Mouse (Mus musculus): ENCODE data around the gene Miga2.

Miga2 gene

DNA sequence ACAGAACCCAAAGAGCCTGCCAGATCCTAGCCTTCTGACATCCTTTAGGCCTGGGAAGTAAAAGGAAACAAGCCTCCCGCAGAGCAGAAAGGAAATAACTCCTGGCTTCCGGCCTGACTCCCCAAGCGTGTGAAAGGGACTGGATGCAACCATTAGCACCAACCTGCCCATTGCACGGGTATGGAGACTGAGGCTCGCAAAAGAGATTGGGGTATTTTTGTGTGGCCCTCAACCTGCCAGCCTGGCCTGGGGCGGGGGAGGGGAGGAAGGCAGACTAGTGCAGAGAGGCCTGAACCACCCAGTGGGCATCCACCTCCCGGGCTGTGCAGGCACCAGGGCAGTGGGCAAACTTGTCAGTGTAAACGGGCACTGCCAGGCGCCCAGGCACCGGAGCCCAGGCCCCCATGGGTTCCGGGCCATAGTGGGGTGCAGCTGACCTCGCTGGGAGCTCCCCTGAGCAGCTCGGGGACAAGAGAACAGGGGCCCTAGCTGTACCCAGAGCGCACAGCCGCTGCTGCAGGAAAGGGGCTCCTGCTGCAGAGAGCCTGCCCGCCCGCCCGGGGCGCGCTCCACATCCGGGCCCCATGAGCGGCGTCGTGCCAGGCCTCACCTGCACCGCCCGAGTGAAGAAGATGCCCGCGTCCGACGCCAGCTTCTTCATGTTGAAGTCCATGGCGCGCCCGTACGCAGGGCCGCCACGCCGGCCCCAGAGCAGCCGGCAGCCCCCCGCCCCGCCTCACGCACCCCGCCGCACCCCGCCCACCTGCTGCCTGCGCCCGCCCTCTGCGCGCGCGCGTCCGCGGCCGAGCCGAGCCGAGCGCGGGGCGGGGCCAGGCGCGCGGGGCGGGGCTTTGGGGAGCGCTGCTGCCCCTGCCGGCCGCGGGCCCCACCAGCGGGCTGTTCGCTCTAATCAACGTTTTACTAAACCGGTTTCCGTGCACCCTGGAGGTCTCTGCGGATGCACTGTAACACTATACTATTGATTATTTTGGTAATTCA lies 5.2 kb upstream of the Miga2 start, which contains the start of gene Sh3glb2:
Gene Sh3glb2, minus strand, starts transcription at position 805 of the 999 bp plus-strand sequence.
- peak; percentile 62 to 68 for DNase-seq (ENCODE audit: low spot score in 2 of 2)

DNA sequence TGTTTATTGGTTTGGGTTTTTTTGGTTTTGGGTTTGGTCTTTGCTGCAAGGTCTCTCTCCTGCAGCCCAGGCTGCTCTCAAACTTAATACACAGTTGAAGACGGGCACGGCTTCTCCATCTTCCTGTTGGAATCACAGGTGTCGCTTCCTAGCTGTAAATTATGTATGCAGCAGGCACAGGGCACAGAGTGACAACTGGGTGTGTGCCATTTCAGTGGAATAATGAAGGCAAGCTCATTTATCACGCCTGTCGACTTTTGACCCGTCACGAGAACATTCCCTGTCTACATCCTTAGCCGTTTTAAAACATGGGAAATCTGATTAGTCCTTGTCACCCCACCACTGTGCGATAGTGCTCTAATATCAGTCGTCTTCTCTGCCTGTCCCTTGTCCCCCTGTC lies 3.4 kb upstream of the Miga2 start:
- DNase-seq (ENCODE audit: low spot score in 2 of 2) = no peak

DNA sequence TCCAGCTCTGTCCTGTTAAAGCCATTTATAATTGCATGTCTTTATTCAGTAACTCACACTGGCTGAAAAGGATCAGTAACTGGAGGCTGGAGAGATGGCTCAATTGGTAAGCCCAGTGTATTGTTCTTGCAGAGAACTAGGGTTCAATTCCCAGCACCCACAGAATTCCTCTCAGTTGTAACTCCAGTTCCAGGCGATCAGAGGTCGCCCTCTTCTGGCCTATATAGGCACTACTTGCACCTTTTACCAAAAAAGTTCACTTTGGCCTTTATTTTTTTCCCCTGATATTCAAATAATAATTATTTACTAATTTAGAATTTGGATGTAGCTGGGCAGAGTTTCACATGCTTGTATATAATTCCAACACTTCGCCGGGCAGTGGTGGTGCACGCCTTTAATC lies 1.2 kb upstream of the Miga2 start:
- no peak for DNase-seq (ENCODE audit: low spot score in 2 of 2)

DNA sequence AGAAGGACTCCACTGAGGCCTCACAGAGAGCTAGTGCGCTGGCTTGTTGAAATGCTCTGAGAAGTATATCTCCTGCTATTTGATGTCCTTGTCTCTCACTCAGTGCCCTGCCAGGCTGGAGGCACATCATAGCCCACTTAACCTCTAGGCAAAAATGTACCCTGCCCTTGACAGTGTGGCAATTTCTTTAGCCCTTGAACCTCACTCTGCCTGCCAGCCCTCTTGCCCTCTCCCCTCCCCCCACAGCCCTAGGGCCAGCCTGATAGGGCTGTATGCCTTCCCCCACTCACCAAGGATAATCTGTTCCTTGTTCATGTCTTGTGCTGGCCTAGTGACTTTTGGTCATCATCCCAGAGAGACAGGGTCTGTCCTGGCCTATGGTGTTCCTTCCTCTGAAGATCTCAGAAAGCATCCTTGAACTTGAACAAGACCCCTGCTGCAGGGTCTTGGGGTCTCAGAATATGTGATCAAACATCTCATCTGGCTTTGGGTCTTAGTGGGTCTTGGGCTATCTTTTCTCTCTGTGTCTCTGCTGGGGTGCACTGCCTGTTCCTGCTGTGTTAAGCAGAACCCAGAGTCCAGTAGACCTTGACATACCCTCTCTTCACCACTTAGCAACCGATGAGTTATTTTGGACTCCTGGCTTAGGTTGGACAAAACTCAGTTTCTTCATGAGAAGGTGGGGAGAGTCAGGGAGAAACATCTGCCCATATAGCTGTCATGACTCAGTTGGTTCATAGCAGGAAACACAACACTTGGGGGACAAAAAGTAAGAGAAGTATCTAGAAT lies 1.4 kb downstream of the Miga2 start:
- no peak for DNase-seq (ENCODE audit: low spot score in 2 of 2)

DNA sequence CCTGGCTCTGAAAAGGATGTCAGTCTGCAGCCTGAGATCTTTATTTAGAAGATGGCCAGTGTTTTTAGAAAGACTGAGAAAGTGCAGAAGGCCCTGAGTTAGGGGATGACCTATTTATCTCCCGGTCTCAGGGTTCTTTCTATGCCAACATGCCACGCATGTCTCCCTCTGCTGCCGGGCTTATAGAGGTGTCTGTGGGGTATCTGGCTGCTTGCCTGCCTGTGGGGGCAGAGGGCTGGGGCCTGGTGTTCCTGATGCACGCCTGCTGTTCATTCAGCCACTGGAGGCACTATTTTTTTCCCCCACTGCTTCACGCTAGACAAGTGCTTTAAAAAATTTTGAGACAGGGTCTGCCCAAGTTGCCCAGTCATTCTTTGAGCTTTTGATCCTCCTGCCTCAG lies 2.2 kb downstream of the Miga2 start:
- no peak for DNase-seq (ENCODE audit: low spot score in 2 of 2)

DNA sequence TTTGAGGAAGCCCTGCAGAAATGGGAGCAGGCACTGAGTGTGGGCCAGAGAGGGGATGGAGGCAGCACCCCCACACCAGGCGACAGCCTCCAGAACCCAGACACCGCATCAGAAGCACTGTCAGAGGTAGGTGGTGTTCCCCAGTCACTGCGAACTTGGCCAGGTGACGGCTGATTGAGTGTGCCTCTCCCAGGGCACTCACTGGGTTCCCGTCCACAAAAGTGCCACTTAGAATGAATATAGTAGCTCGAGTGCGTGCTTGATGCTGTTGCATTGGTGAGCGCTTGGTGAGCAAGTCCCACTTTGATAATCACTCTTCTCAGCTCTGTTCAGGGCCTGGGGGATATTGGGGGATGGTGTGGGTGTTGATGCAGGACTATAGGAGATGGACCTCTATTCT lies 7.5 kb downstream of the Miga2 start:
- no peak for DNase-seq (ENCODE audit: low spot score in 2 of 2)

DNA sequence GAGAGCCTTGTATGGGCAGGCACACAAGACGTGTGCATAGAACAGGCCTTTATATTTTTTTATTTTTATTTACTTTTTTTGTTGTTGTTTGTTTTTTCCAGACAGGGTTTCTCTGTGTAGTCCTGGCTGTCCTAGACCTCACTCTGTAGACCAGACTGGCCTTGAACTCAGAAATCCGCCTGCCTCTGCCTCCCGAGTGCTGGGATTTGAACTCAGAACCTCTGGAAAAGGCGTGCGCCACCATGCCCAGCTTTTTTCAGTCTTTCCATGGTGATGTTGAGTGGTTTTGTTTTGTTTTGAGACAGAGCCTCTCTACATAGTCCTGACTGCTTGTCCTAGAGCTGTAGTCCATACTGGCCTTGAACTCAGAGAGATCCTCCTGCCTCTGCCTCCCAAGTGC lies 8.7 kb downstream of the Miga2 start:
- DNase-seq (ENCODE audit: low spot score in 2 of 2) = no peak

DNA sequence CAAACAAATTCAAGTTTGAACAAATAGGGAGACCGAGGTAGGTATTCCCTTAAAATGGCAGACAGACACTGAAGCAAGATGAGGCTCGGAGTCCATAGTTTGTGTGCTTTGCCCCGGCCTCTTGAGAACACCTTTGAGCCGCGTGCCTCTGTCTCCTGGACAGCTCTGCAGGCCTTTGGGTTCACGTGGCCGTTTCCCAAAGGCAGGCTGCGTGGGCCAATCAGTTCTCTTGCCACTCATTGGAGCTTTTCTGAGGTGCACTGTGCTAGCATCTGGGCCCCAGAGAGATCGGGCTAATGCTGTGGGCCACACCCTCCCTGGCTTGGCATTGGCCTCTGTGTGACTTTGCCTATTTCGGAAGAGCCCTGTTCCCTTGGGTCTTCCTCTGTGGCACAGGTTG lies 11.9 kb downstream of the Miga2 start:
- no peak for DNase-seq (ENCODE audit: low spot score in 2 of 2)

DNA sequence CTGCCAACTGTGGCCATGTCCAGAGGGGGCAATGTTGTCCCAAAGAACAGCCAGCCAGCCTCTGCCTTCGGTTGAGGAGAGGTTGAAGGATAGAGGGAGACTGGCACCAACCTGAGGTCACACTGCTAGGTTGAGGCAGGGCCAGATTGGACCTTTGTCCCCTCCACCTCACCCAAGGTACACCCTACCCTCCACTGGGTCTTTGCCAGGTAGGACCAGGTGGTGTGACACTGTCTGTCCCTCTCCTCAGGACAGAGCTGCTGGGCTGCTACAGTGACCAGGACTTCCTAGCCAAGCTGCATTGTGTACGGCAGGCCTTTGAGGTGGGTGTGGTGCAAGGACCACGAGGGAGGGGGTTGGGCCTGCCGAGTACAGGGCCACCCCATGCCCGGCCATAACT lies 13.7 kb downstream of the Miga2 start:
- no peak for DNase-seq (ENCODE audit: low spot score in 2 of 2)

DNA sequence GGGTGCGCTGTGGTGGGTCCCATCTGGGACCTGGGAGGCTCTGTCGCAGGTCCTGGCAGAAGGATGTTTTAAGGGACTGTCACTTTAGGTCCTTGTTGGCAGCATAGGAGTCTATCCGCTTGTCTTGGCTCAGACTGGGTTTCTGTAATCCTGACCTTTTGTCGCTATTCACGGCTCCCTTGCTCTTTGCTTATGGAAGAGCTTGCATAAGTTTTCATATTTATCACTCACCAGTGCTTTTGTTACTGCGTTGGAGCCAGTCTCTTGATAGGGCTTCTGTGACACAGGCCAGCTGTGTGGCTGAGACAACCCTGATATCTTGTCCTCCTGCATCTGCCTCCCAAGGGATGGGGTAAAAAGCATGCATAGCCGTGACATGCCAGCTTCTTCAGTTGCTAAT lies 15.3 kb downstream of the Miga2 start:
- no peak for DNase-seq (ENCODE audit: low spot score in 2 of 2)

DNA sequence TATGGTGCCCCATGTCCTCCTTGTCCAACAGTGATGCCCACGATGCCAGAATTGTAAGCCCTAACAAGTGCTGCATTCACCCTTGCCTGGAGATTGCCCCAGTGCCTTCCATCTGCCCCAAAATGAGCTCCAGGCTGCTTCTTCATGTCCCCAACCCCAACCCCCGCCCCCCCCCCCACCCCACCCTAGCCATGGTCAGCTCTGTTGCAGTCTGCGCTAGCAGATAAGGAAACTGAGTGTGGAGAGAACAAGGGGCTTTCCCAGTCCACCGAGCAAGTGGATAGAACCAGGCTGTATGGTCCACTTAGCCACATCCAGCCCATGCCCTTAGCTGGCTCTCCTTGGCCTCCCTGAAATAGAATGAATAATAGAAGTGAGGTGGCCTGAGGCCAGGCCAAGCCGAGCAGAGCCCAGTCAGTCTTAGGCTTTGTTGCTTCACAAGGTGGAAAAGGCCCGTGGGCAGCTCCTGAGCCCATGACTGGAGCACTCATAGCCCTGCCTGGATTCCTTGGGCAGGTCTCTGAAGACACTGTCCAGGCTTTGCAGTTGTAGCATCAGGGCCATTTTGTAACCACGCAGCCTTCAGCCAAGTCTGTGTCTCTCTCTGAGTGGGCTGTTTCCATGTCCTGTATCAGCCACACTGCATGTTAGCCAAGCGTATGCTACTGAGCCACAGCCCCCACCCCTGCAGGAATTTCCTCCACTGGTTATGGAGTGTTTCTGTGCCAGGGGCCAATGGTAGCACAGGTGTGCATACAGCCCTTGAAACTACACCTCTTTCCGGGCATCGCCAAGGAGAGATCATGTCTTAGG lies 16.7 kb downstream of the Miga2 start:
- DNase-seq (ENCODE audit: low spot score in 2 of 2) = no peak

DNA sequence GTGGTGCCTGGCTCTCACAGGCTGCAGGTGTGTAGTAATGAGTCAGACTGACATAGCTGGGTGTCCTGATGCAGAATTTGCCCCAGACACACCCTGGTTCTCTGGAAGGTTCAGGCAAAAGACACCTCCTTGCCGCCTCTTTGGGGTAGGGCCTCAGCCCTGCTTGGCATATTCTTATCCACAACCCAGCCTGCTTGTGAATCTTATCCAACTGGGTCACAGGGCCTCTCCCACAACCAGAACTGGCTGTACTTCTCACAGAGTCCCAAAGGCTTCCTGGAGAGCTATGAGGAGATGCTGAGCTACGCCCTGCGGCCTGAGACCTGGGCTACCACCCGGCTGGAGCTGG lies 17.3 kb downstream of the Miga2 start:
- no peak for DNase-seq (ENCODE audit: low spot score in 2 of 2)

DNA sequence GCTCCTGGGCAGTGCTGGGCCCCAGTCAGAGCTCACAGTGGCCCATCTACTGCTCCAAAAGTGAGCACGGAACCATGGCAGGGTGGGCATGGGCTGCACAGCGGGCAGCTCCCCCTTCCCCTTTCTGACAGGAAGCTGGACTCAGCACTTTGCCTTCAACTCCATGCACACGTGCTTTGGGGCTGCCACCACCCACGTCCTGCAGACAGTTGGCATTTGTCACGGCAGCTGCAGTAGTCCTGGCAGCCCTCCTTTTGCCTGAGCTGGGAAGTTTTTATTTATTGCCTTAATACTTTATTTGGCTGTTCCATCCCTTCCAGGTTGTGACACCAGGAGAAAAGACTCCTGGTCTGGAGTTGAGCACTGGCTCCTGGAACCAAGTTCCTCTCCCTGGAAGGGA lies 20.8 kb downstream of the Miga2 start:
- no peak for DNase-seq (ENCODE audit: low spot score in 2 of 2)

DNA sequence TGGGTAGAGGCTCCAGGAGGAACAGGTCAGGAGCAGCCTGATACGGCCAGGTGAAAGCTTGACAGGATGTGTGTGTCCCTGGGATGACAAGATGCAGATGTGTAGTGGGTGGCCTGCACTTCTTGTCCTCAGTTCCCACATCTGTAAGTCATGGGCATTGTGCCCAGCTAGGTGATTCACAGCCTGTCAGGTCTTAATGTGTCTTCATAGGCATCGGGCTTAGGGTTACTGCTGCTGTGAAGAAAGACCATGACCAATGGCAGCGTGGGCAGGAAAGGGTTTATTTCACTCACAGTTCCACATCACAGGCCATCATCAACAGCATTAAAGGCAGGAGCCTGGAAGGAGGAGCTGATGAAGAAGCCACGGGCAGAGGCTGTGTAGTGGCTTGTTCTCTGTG lies 21.6 kb downstream of the Miga2 start:
- DNase-seq (ENCODE audit: low spot score in 2 of 2) = no peak

DNA sequence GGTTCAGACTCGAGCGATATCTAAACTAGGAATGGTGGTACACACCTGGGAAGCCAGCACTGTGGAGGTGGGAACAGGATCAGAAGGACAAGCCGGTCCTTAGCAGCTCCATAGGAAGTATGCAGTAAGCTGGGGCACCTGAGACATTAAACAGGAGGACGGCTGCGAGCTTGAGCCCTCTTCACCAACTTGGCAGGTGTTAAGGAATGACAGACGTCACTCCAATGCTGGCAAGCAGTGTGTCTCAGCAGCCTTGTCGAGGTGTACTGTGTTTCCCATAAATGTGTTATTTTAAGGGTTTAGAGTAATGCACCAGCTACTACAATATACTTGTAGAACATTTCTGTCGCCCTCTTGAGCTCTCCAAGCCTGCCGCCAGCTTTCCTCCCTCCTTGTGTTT lies 22.9 kb downstream of the Miga2 start:
- DNase-seq (ENCODE audit: low spot score in 2 of 2) = no peak

DNA sequence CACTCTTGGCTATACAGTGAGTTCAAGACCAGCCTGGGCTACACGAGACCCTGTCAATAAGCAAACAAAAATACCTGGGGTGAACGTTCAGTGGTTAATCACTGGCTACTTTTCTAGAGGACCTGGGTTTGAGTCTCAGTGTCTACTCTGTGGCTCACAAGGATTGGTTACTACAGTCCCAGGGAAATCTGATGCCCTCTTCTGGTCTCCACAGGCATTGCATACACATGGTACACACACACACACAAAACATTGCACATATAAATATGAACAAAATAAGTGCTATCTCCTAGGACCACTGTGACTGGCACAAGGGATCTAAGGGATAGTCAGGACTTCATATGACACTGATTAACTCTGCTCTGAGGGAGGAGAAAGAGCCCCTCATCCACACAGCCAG lies 25.0 kb downstream of the Miga2 start:
- no peak for DNase-seq (ENCODE audit: low spot score in 2 of 2)

DNA sequence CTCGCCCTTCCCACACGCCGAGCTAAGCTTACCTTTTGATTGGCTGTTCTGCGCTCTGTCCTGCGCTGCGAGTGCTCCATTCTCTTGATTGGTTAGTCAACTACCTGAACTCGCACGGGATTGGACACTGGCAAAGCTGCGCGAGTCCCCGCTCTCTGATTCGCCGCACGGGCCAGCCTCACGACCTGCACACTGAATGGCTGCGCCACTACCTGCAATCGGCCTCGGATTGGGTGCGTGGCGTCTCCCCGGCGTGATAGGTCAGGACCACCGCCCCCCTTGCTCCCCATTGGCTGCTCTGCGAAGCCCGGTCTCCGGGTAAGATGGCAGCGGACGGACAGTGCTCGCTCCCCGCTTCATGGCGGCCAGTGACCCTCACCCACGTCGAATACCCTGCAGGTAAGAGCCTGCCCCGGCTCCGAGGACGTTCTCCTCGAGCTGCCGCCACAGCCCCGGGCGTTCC lies 28.1 kb downstream of the Miga2 start, which contains the start of gene Dolpp1:
Gene Dolpp1, plus strand, starts transcription at position 141 of the 463 bp plus-strand sequence.
- DNase-seq (ENCODE audit: low spot score in 2 of 2) = peak; percentile 93 to 94

DNA sequence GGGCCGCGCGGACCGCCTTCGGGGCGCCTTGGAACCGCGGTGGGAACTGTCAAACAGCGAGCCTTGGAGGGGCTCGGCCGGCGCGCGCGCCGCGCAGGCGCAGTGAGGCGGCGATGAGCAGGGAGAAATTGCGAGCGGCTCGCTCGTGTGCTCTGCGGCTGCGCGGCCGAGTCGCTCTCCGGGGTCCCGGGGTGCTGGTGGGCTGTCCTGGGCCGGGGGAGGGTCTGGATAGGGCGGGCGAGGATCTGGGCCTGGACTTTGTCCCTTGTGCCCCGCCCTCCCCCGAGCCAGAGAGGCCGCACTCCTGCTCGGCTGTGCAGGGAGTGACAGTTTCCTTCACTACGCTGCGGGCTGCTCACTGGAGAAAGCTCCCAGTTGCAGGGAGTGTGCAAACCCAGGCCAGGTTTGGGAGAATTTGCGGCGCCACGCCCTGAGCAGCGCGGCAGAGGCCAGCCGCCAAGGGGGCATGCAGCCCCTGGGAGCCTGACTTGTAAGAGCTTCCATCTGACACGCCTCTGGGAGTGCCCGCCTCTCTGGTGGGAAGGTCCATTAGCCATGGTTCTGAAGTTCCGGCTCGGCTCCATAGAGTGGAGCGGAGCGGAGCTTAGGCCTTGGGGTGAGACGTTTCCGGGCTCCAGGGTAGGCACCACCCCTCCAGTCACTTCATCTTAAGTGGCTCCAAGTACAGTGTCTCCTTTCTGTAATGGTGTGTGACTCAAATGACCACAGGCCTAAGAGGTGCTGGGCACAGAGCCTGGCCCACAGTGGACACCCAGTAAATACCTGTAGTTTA lies 28.7 kb downstream of the Miga2 start:
- peak; percentile 76 to 84 for DNase-seq (ENCODE audit: low spot score in 2 of 2)

DNA sequence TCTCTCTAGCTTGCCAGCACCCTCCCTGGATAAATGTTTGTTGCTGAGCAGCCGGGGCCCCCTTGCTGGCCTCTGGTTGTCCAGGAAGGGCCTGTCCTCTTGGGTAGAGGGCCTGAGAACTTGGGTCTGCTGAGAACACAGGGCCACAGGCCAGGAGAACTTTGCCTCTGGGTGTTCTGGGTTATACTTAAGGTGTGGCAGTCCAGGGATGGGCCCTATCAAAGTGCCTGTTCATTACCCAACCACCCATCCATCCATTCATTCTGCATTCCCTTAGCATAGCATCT lies 29.3 kb downstream of the Miga2 start:
- DNase-seq (ENCODE audit: low spot score in 2 of 2) = no peak

DNA sequence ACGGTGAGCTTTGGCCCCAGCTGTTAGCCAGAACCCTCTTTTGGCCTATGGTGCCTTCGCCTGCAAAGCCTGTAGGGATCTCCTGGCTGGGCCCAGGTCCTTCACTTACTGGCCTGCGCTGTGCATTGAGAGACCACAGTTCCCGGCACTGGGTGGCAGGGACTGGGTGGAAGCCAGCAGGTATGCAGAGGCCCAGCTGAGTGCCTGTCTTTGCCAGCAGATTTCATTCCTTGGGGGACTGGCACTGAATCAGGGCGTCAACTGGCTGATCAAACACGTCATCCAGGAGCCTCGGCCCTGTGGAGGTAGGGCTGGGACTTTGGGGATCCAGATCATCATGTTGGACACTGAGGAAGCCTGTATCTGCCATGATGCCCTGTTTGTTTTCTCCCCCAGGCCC lies 31.7 kb downstream of the Miga2 start:
- DNase-seq (ENCODE audit: low spot score in 2 of 2) = no peak

DNA sequence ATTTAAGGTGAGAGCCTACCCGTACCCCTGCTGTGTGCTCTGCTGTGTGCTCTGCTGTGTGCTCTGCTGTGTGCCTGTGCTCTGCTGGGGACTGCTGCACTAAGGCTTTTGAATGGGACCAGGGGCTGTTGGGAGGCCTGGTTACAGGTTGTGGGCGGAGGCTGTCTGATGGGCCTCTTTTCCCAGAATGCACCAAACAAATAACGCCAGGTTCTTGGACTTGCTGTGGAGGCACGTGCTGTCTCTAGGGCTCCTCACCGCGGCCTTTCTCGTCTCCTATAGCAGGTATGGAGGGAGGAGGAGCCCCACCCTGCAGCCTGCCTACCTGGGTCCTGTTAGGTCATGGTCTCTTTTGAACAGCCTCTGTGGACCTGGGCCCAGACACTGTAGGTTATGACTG lies 32.2 kb downstream of the Miga2 start:
- DNase-seq (ENCODE audit: low spot score in 2 of 2) = no peak
